Mouse (Mus musculus) lung, postnatal 0 days (tissue): Measurements from ENCODE around the gene Tcp11. TPM values are rescaled to one million over a fixed set of nuclear protein-coding genes. Genes with fewer than 3 reads are reported as not detected.

Experiments used
- ATAC-seq: fragments of 200-750 bp; cut with Nextera tagmentation; 2 replicates; pipeline ENCODE4 v1.8.0; 2017; ENCODE audit warnings: moderate library complexity
- DNase-seq: peaks from one replicate; pipeline ENCODE4 v3.0.0-alpha.2; 2016; ENCODE audit warnings: low spot score
- H3K27ac ChIP-seq: fragments of 300-500 bp; sonication (generic); 2 replicates; pipeline ENCODE4 v1.5.1; 2014; ENCODE audit warnings: antibody characterized with exemption, mild to moderate bottlenecking, low read length, mixed read lengths
- H3K27me3 ChIP-seq: fragments of 300-500 bp; sonication (generic); replicated peaks from 2 replicates; pipeline ENCODE4 v1.6.1; 2014; ENCODE audit warnings: low read length, mixed read lengths; ENCODE audit not compliant: insufficient read depth
- H3K36me3 ChIP-seq: fragments of 300-500 bp; sonication (generic); 2 replicates; pipeline ENCODE4 v1.6.1; 2014; ENCODE audit warnings: low read length, mixed read lengths; ENCODE audit not compliant: insufficient read depth
- H3K4me1 ChIP-seq: fragments of 300-500 bp; sonication (generic); 2 replicates; pipeline ENCODE4 v1.6.1; 2014; ENCODE audit warnings: antibody characterized with exemption, low read depth, low read length, mixed read lengths; ENCODE audit not compliant: insufficient read depth
- H3K4me2 ChIP-seq: fragments of 300-500 bp; sonication (generic); replicated peaks from 2 replicates; pipeline ENCODE4 v1.6.1; 2014; ENCODE audit warnings: low read depth, mild to moderate bottlenecking, low read length, moderate library complexity, mixed read lengths
- H3K4me3 ChIP-seq: fragments of 300-500 bp; sonication (generic); 2 replicates; pipeline ENCODE4 v1.5.1; 2014; ENCODE audit warnings: low read depth, low read length
- H3K9ac ChIP-seq: fragments of 300-500 bp; sonication (generic); replicated peaks from 2 replicates; pipeline ENCODE4 v1.6.1; 2014; ENCODE audit warnings: low read depth, mild to moderate bottlenecking
- H3K9me3 ChIP-seq: fragments of 300-500 bp; sonication (generic); 2 replicates; pipeline ENCODE4 v1.6.1; 2016; ENCODE audit warnings: low read length, mixed read lengths
- CTCF ChIP-seq: IDR thresholded peaks from 2 replicates; pipeline ENCODE4 v1.5.1; 2016; ENCODE audit warnings: antibody characterized with exemption, mild to moderate bottlenecking
- EP300 ChIP-seq: IDR thresholded peaks from 2 replicates; pipeline ENCODE4 v1.6.1; 2016; ENCODE audit warnings: antibody characterized with exemption, mild to moderate bottlenecking, control low read depth
- WGBS: fragments of 180-500 bp; shearing (Covaris S2); extraction: QIAGEN DNeasy Blood & Tissue Kit; methylation state at CpG from one replicate; pipeline ENCODE4 v1.1.7; 2014; 5-methylcytosine and 5-hydroxymethylcytosine counted together
- polyA plus RNA-seq: library from polyadenylated mRNA; unstranded; fragments of >200 nt; fragmentation: Nextera tagmentation; extraction: Ambion mirVana; gene quantifications from 2 replicates; pipeline ENCODE4 v1.2.1, GENCODE M21; 2015

Gene Tcp11
- polyA plus RNA-seq, 1 experiment from 2014 or later, result 6.0 TPM

DNA sequence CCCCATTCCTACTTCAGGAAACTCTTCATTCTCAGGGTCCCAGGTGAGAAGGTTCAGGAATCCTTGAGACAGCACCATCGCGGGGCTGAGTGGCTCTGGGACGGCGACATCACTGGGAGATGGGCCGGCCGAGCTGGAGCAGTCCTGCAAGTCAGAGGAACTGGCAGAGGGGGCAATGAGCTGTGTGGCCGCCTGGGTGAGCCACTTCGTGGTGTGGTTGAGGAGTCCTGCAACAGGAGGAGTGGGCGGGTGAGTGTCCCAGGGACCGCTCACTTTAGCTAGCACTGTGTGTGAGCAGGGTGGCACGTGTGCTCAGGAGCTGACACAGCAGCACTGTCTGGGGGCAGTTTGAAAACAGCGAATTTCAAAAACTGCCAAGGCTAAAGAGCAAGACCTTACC, 11.0 kb downstream of the Tcp11 start:
- TF ChIP-seq CTCF (no peak), EP300 (no peak)
- Histone ChIP-seq H3K9ac (no peak overlapping the region), H3K27ac (no peak overlapping the region), H3K9me3 (no peaks in the 10 kb centered on the region), H3K36me3 (no peaks in the 10 kb centered on the region), H3K27me3 (no peaks in the 10 kb centered on the region), H3K4me1 (no peaks in the 10 kb centered on the region), H3K4me3 (no peak overlapping the region), H3K4me2 (no peak overlapping the region)
- DNase-seq (peak; percentile 33), ATAC-seq (peak; percentile 25; the same call in 1 of the 2 replicates)
- 7% methylated on average over 12 of the region's 12 CpGs for WGBS

DNA sequence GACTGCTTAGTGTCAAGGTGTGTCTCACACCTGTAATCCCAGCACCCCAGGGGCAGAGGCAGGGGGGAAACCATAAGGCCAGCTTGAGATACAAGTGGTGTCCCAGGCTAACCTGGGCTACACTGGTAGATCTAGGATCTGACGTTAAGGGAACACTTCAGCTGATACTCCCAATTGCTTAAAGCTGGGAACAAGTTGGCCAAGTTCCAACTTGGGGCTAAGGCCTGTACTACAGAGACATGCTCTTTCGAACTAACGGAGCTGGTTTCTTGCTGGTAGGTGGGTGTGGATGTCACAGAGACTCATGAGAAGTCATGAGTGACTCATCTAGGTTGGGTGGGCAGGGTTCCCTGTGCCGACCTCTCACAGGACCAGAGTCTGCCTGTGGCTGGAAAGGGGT, 13.1 kb downstream of the Tcp11 start:
- Histone ChIP-seq H3K9me3 (no peaks in the 10 kb centered on the region), H3K27ac (no peak overlapping the region), H3K27me3 (no peaks in the 10 kb centered on the region), H3K36me3 (no peaks in the 10 kb centered on the region), H3K4me3 (no peak overlapping the region), H3K9ac (no peak overlapping the region), H3K4me2 (no peak overlapping the region), H3K4me1 (no peaks in the 10 kb centered on the region)
- ATAC-seq (no peak), DNase-seq (no peak)
- WGBS, result 43% methylated on average over 4 of the region's 4 CpGs
- no peak for TF ChIP-seq EP300
- no peak for TF ChIP-seq CTCF

DNA sequence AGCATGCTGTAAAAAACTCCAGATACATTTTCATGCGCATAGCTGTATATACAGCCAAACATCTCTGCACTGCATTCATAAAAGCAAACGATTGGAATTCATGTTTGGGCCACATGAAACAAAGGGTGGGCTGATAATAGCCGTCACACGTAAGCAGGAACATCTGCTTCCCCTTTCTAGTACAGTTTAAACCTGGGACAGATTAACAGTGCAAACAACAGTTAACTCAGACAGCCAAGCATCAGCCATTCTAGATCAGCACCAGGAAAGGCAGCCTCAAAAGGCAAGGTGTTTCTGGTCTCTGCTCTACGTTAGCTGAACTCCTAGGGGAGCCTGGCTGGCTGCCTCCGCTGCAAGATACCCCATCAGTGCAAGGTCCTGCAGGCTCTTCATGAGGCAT, 17.3 kb downstream of the Tcp11 start:
- Histone ChIP-seq H3K27ac (no peak overlapping the region), H3K9ac (no peak overlapping the region), H3K9me3 (no peaks in the 10 kb centered on the region), H3K4me2 (no peak overlapping the region), H3K27me3 (no peaks in the 10 kb centered on the region), H3K36me3 (peaks cover 17% of the 10 kb centered on the region), H3K4me3 (no peak overlapping the region), H3K4me1 (no peaks in the 10 kb centered on the region)
- DNase-seq, result no peak
- TF ChIP-seq EP300 (no peak), CTCF (no peak)
- no peak for ATAC-seq
- 80% methylated on average over 6 of the region's 6 CpGs for WGBS

DNA sequence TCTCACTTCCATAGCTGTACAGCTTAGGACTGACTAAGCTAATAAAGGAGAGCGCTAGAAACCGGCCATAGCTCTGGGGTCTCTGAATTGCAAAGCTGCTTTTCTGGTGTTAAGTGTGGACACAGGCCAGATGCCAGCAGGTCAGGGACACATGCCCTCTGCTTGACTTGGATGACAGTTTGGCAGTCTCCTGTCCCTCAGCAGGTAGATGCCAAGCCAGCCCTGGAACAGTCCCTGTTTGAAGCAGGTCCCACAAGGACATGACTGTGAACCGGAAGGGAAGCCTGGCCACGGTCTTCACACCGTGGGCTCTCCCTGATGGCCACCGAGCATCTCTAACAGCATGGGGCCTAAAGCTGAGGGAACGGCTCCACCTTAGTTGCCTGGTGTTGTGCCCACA, 17.7 kb downstream of the Tcp11 start:
- H3K4me1 ChIP-seq, result no peaks in the 10 kb centered on the region
- DNase-seq (no peak), ATAC-seq (no peak)
- peaks cover 21% of the 10 kb centered on the region for H3K36me3 ChIP-seq
- TF ChIP-seq EP300 (no peak), CTCF (no peak)
- no peak overlapping the region for H3K27ac ChIP-seq
- H3K4me2 ChIP-seq, result no peak overlapping the region
- no peak overlapping the region for H3K9ac ChIP-seq
- H3K9me3 ChIP-seq, result no peaks in the 10 kb centered on the region
- H3K27me3 ChIP-seq, result no peaks in the 10 kb centered on the region
- no peak overlapping the region for H3K4me3 ChIP-seq
- WGBS, result 70% methylated on average over 7 of the region's 7 CpGs

DNA sequence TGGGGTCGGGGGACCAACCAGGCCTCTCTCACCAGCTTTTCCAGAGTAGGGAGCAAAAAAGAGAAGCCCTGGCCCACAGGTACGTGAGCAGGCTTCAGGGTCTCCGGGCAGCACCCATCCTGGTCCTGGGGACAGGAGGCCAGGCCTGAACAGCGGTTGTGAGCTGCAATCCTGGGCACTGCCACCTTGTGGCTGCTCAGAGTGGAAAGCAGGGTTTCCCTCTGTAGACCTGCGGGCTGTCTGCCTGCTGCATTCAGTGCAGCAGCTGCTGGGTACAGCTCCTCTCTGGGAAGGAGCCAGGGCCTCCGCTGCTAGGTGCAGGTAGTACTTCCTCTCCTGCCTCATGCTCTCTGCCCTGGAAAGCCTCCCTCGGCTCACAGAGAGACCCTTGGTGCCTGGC, 19.0 kb downstream of the Tcp11 start:
- H3K9ac ChIP-seq, result no peak overlapping the region
- H3K9me3 ChIP-seq, result no peaks in the 10 kb centered on the region
- peak overlapping the region; percentile 34 for H3K27ac ChIP-seq
- DNase-seq, result peak; percentile 61
- WGBS, result 32% methylated on average over 7 of the region's 7 CpGs
- no peaks in the 10 kb centered on the region for H3K27me3 ChIP-seq
- H3K36me3 ChIP-seq, result peaks cover 29% of the 10 kb centered on the region
- H3K4me2 ChIP-seq, result no peak overlapping the region
- no peaks in the 10 kb centered on the region for H3K4me1 ChIP-seq
- H3K4me3 ChIP-seq, result no peak overlapping the region
- TF ChIP-seq CTCF, result peak; percentile 75
- TF ChIP-seq EP300, result no peak
- peak; percentile 63 for ATAC-seq

DNA sequence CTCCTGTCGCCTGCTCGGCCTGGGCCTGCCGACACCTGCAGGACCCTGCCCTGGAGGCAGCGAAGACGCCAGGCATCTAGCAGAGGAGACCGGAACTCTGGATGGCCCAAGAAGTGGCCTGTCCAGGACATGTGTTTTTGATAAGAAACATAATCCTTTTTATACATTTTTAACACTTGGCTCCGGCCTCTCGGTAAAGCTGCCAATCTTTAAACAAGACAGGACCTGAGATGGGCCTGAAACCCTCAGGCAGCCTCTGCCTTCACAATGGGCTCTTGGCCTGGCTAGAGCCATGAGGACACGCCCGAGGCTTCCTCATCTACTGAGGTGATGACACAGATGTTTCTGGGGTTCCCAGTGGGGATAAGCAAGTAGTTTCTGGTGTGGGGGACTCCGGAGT, 19.8 kb downstream of the Tcp11 start:
- Histone ChIP-seq H3K4me1 (no peaks in the 10 kb centered on the region), H3K4me3 (no peak overlapping the region), H3K4me2 (no peak overlapping the region), H3K36me3 (peaks cover 29% of the 10 kb centered on the region), H3K27ac (0 out of 2 replicates have a peak overlapping the region, but pooled peaks have one; percentile 34), H3K27me3 (no peaks in the 10 kb centered on the region), H3K9ac (no peak overlapping the region), H3K9me3 (no peaks in the 10 kb centered on the region)
- no peak for ATAC-seq
- DNase-seq, result no peak
- TF ChIP-seq EP300 (no peak), CTCF (no peak)
- 94% methylated on average over 11 of the region's 11 CpGs for WGBS

DNA sequence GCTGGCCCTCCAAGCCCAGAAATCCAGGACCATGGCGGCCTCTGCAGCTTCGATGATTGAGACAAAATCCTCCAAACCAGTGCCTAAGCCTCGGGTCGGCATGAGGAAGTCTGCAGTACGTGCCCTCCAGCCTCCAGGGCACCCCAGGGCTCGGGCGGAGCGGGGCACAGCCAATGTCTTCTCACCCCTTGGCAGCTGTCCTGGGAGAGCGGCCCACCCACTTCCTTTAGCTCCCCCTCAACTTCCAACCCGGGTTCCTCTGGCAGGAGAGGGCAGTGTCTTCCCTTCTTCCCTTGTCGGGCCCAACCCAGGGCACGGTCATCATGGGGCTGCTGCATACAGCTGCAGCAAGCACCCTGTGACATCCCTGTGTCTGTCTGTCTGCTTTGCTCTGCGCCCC, 22.1 kb downstream of the Tcp11 start:
- Histone ChIP-seq H3K36me3 (peaks cover 38% of the 10 kb centered on the region), H3K9ac (no peak overlapping the region), H3K4me2 (no peak overlapping the region), H3K4me3 (no peak overlapping the region), H3K27me3 (no peaks in the 10 kb centered on the region), H3K4me1 (no peaks in the 10 kb centered on the region), H3K9me3 (no peaks in the 10 kb centered on the region), H3K27ac (no peak overlapping the region)
- DNase-seq, result no peak
- ATAC-seq, result peak; percentile 34; the same call in 1 of the 2 replicates
- peak; percentile 19; the same call in 1 of the 2 replicates for TF ChIP-seq CTCF
- TF ChIP-seq EP300, result no peak
- 73% methylated on average over 13 of the region's 13 CpGs for WGBS
